Mouse (Mus musculus): ENCODE measurements around the gene Gm17087.

GRCm38 (mm10) chr17:8555785-8556184 is 11.0 kb downstream of the Gm17087 start:
- no peak for TF ChIP-seq CTCF (IDR thresholded peaks at IDR 0.05; ENCODE audit: low read depth)
- no peak for TF ChIP-seq EP300 (IDR thresholded peaks at IDR 0.05; ENCODE audit: low read depth)

All from liver, embryonic 14.5 days (tissue).